ENCODE assay signal across 10 mouse cellular contexts in genomic region chr3:38934780-38935179, GRCm38 (mm10). TPM values are rescaled to one million over a fixed set of nuclear protein-coding genes. Genes with fewer than 3 reads are reported as not detected.
DNase-seq lines count a peak whose midpoint lies in the region; ATAC-seq lines count a peak whose summit lies in the region.
"Had no signal": no experiment of that assay in that cellular context is flagged by ENCODE, and none has a peak within 500 bp of the region (broad histone marks: within the 10 kb centered on the region; RNA-seq: fewer than 3 reads in every experiment).

No protein-coding gene starts in this region.

- no peak for DNase-seq in embryonic facial prominence, embryonic 10.5 days (ENCODE audit: low spot score)
- DNase-seq in midbrain, embryonic 10.5 days (ENCODE audit: low spot score): no peak
- peak; percentile 56 to 72 for DNase-seq in left cerebral cortex, adult 18-20 months (ENCODE audit: low spot score in 2 of 2)
- DNase-seq in right cerebral cortex, postnatal 25 days: peak; percentile 49
- DNase-seq: kidney, adult 8-10 months had no signal

- no peaks in the 10 kb centered on the region for H3K27me3 ChIP-seq in embryonic facial prominence, embryonic 12.5 days
- no peaks in the 10 kb centered on the region for H3K27me3 ChIP-seq in embryonic facial prominence, embryonic 10.5 days (replicated peaks; ENCODE audit: low read depth, poor library complexity, severe bottlenecking)
- H3K27me3 ChIP-seq in midbrain, embryonic 12.5 days: no peaks in the 10 kb centered on the region
- no peaks in the 10 kb centered on the region for H3K27me3 ChIP-seq in midbrain, embryonic 10.5 days (ENCODE audit: low read depth, poor library complexity, severe bottlenecking)

- no peak overlapping the region for H3K4me3 ChIP-seq in embryonic facial prominence, embryonic 12.5 days
- no peak overlapping the region for H3K4me3 ChIP-seq in embryonic facial prominence, embryonic 10.5 days
- H3K4me3 ChIP-seq in midbrain, embryonic 12.5 days: no peak overlapping the region
- H3K4me3 ChIP-seq in midbrain, embryonic 10.5 days: no peak overlapping the region

- no peak for ATAC-seq in embryonic facial prominence, embryonic 12.5 days (ENCODE audit: insufficient number of reproducible peaks, insufficient read depth, low FRiP score, low TSS enrichment)
- peak; percentile 38; the same call in 1 of the 2 replicates for ATAC-seq in midbrain, embryonic 12.5 days (ENCODE audit: low FRiP score, low read depth)
- ATAC-seq in CD4-positive, CD25-positive, alpha-beta regulatory T cell, adult 4 months: no peak
- no peak for ATAC-seq in monocyte, adult 5-6 weeks (replicated peaks; ENCODE audit: insufficient number of reproducible peaks, low FRiP score, low TSS enrichment, poor library complexity, severe bottlenecking)
- ATAC-seq: activated CD4-positive, CD25-positive, alpha-beta regulatory T cell, adult 4 months had no signal

- no peaks in the 10 kb centered on the region for H3K9me3 ChIP-seq in embryonic facial prominence, embryonic 12.5 days
- no peaks in the 10 kb centered on the region for H3K9me3 ChIP-seq in embryonic facial prominence, embryonic 10.5 days
- H3K9me3 ChIP-seq in midbrain, embryonic 12.5 days: no peaks in the 10 kb centered on the region
- H3K9me3 ChIP-seq in midbrain, embryonic 10.5 days (replicated peaks): no peaks in the 10 kb centered on the region

- peaks cover 22% of the 10 kb centered on the region for H3K4me1 ChIP-seq in embryonic facial prominence, embryonic 12.5 days
- peaks cover 18% of the 10 kb centered on the region for H3K4me1 ChIP-seq in embryonic facial prominence, embryonic 10.5 days
- H3K4me1 ChIP-seq in midbrain, embryonic 12.5 days: peaks cover 16% of the 10 kb centered on the region
- peaks cover 13% of the 10 kb centered on the region for H3K4me1 ChIP-seq in midbrain, embryonic 10.5 days

- no peak overlapping the region for H3K4me2 ChIP-seq in embryonic facial prominence, embryonic 12.5 days (replicated peaks)
- H3K4me2 ChIP-seq in midbrain, embryonic 12.5 days (replicated peaks): no peak overlapping the region

- no peaks in the 10 kb centered on the region for H3K36me3 ChIP-seq in embryonic facial prominence, embryonic 12.5 days
- H3K36me3 ChIP-seq in embryonic facial prominence, embryonic 10.5 days (replicated peaks): no peaks in the 10 kb centered on the region
- H3K36me3 ChIP-seq in midbrain, embryonic 12.5 days: no peaks in the 10 kb centered on the region
- no peaks in the 10 kb centered on the region for H3K36me3 ChIP-seq in midbrain, embryonic 10.5 days

- 0 out of 2 replicates have a peak overlapping the region, but pooled peaks have one; percentile 12 for H3K27ac ChIP-seq in embryonic facial prominence, embryonic 12.5 days
- no peak overlapping the region for H3K27ac ChIP-seq in embryonic facial prominence, embryonic 10.5 days (replicated peaks)
- H3K27ac ChIP-seq in midbrain, embryonic 12.5 days (replicated peaks): 0 out of 2 replicates have a peak overlapping the region, but pooled peaks have one; percentile 6
- H3K27ac ChIP-seq in midbrain, embryonic 10.5 days (replicated peaks): no peak overlapping the region

- no peak overlapping the region for H3K9ac ChIP-seq in embryonic facial prominence, embryonic 12.5 days
- no peak overlapping the region for H3K9ac ChIP-seq in midbrain, embryonic 12.5 days (replicated peaks)

- 73% methylated on average over 7 of the region's 7 CpGs for WGBS in embryonic facial prominence, embryonic 12.5 days
- WGBS in embryonic facial prominence, embryonic 10.5 days: 89% methylated on average over 7 of the region's 7 CpGs
- 68% methylated on average over 7 of the region's 7 CpGs for WGBS in midbrain, embryonic 12.5 days
- WGBS in midbrain, embryonic 10.5 days: 92% methylated on average over 7 of the region's 7 CpGs

RNA-seq across cellular contexts. Expression of gene Fat4, which starts 48.0 kb away (rescaled TPM):
- polyA plus RNA-seq in embryonic facial prominence, embryonic 12.5 days (2016; fragmentation: Nextera tagmentation; extraction: Ambion mirVana): 18.3 and 20.4 TPM in 2 replicates
- polyA plus RNA-seq in embryonic facial prominence, embryonic 10.5 days (2016; fragmentation: Nextera tagmentation; extraction: Ambion mirVana): 7.1 and 7.6 TPM in 2 replicates
- 11.2 and 14.7 TPM in 2 replicates for polyA plus RNA-seq in midbrain, embryonic 12.5 days (2016; fragmentation: Nextera tagmentation; extraction: Ambion mirVana)
- 5.1 and 6.6 TPM in 2 replicates for polyA plus RNA-seq in midbrain, embryonic 10.5 days (2016; fragmentation: Nextera tagmentation; extraction: Ambion mirVana)
- total RNA-seq in left cerebral cortex, adult 18-20 months (2021): 10 to 100 TPM in 1 of 2 experiments, 1 to 10 TPM in 1; 9.8 to 10.2 TPM
- not detected for polyA plus RNA-seq in CD4-positive, CD25-positive, alpha-beta regulatory T cell, adult 4 months (2017; shearing (Covaris generic))
- not detected in 3 replicates for total RNA-seq in monocyte, adult 5-6 weeks (2017)
- polyA plus RNA-seq: activated CD4-positive, CD25-positive, alpha-beta regulatory T cell, adult 4 months had no signal

Comparison
In these comparisons a context has a peak if more than half of its experiments do, and no peak if none do; other contexts are left out.
1. H3K27ac ChIP-seq: peak in embryonic facial prominence, embryonic 12.5 days (single experiment) and midbrain, embryonic 12.5 days (single experiment); none in embryonic facial prominence, embryonic 10.5 days (single experiment) and midbrain, embryonic 10.5 days (single experiment).
2. DNase-seq: peak in left cerebral cortex, adult 18-20 months (2 of 2) and right cerebral cortex, postnatal 25 days (single experiment); none in embryonic facial prominence, embryonic 10.5 days (single experiment) and midbrain, embryonic 10.5 days (single experiment).